In genomic region chr9:75832468-75832867, GRCm38 (mm10) we compare ENCODE assay signal across 18 mouse cellular contexts. TPM values are rescaled to one million over a fixed set of nuclear protein-coding genes. Genes with fewer than 3 reads are reported as not detected.
DNase-seq lines count a peak whose midpoint lies in the region; ATAC-seq and TF ChIP-seq lines count a peak whose summit lies in the region.
"Had no signal": no experiment of that assay in that cellular context is flagged by ENCODE, and none has a peak within 500 bp of the region (broad histone marks: within the 10 kb centered on the region; RNA-seq: fewer than 3 reads in every experiment).

No protein-coding gene starts in this region.

- H3K4me3 ChIP-seq in lung, adult 2 months (replicated peaks; ENCODE audit: extremely low read depth, low read depth, low read length) = no peak overlapping the region
- H3K4me3 ChIP-seq in kidney, embryonic 16.5 days (ENCODE audit: low read length) = no peak overlapping the region
- H3K4me3 ChIP-seq: forebrain, embryonic 13.5 days; heart, embryonic 13.5 days; intestine, embryonic 15.5 days; limb, embryonic 15.5 days had no signal

- intact Hi-C loops in left cerebral cortex, postnatal 10 days (cut with DNase I) = no loop called here

- no peak overlapping the region for H3K27ac ChIP-seq in kidney, embryonic 16.5 days (ENCODE audit: low read length)
- H3K27ac ChIP-seq: forebrain, embryonic 13.5 days; heart, embryonic 13.5 days; intestine, embryonic 15.5 days; limb, embryonic 15.5 days; macrophage had no signal

- no peak for TF ChIP-seq CTCF in lung, adult 2 months (IDR thresholded peaks at IDR 0.05; ENCODE audit: insufficient read depth, low read length)

- TF ChIP-seq POLR2A in lung, adult 2 months (IDR thresholded peaks at IDR 0.05; ENCODE audit: borderline replicate concordance, extremely low read depth, low read depth, low read length) = no peak

- no peak for ATAC-seq in kidney, embryonic 16.5 days (ENCODE audit: low FRiP score, low TSS enrichment)
- ATAC-seq: forebrain, embryonic 13.5 days; intestine, embryonic 15.5 days had no signal

- H3K4me1 ChIP-seq in lung, adult 2 months (ENCODE audit: control insufficient read depth, insufficient read depth, low read length) = no peaks in the 10 kb centered on the region
- H3K4me1 ChIP-seq in kidney, embryonic 16.5 days (ENCODE audit: insufficient read depth, low read length) = 0 out of 2 replicates have a peak, but pooled peaks cover 2% of the 10 kb centered on the region
- H3K4me1 ChIP-seq: forebrain, embryonic 13.5 days; intestine, embryonic 15.5 days; limb, embryonic 15.5 days had no signal

- 58% methylated on average over 9 of the region's 9 CpGs for WGBS in lung, adult 2 months
- WGBS in kidney, embryonic 16.5 days = 81% methylated on average over 9 of the region's 9 CpGs

- peak; percentile 17 to 51 for DNase-seq in lung, adult 18-20 months
- DNase-seq in lung, adult 2 months = no peak
- peak; percentile 40 for DNase-seq in fat pad, adult 2 months (ENCODE audit: extremely low read depth, low read depth, low spot score)
- DNase-seq in gonadal fat pad, adult 2 months (ENCODE audit: low read depth) = peak; percentile 30
- DNase-seq in lung, postnatal 14 days = peak; percentile 5
- DNase-seq in left cerebral cortex, postnatal 10 days (ENCODE audit: extremely low spot score in 1 of 2, low spot score in 2 of 2) = no peak
- DNase-seq in thymus, postnatal 14 days = no peak
- DNase-seq: cerebellum, postnatal 10 days; gastrocnemius, postnatal 36 days; heart, postnatal 36 days; right cerebral cortex, adult 18-20 months had no signal

- H3K9me3 ChIP-seq in kidney, embryonic 16.5 days (ENCODE audit: low read length) = no peaks in the 10 kb centered on the region
- H3K9me3 ChIP-seq: forebrain, embryonic 13.5 days; heart, embryonic 13.5 days; intestine, embryonic 15.5 days; limb, embryonic 15.5 days had no signal

- no peaks in the 10 kb centered on the region for H3K27me3 ChIP-seq in kidney, embryonic 16.5 days (ENCODE audit: insufficient read depth, low read length)
- H3K27me3 ChIP-seq: forebrain, embryonic 13.5 days; heart, embryonic 13.5 days; intestine, embryonic 15.5 days; limb, embryonic 15.5 days had no signal

- H3K36me3 ChIP-seq in kidney, embryonic 16.5 days (ENCODE audit: insufficient read depth, low read length) = no peaks in the 10 kb centered on the region
- H3K36me3 ChIP-seq: heart, embryonic 13.5 days; intestine, embryonic 15.5 days; limb, embryonic 15.5 days had no signal

- no peak overlapping the region for H3K9ac ChIP-seq in kidney, embryonic 16.5 days (replicated peaks; ENCODE audit: low read length)
- H3K9ac ChIP-seq: forebrain, embryonic 13.5 days; heart, embryonic 13.5 days; intestine, embryonic 15.5 days; limb, embryonic 15.5 days had no signal

- no peak overlapping the region for H3K4me2 ChIP-seq in kidney, embryonic 16.5 days (replicated peaks; ENCODE audit: low read depth, low read length)
- H3K4me2 ChIP-seq: forebrain, embryonic 13.5 days; heart, embryonic 13.5 days; intestine, embryonic 15.5 days; limb, embryonic 15.5 days had no signal

RNA-seq across cellular contexts. Expression of gene Bmp5, which starts 57.3 kb away (rescaled TPM):
- 7.3 and 13.3 TPM in 2 replicates for polyA plus RNA-seq in lung, adult 2 months (2012; rRNA removed)
- 0.32 and 0.48 TPM in 2 replicates for polyA plus RNA-seq in gonadal fat pad, adult 2 months (2012; rRNA removed)
- total RNA-seq in left cerebral cortex, postnatal 10 days (2021) = 1 to 10 TPM; 1.8 to 1.9 TPM
- 1.2 and 1.9 TPM in 2 replicates for polyA plus RNA-seq in kidney, embryonic 16.5 days (2015; fragmentation: Nextera tagmentation; extraction: Ambion mirVana)
- total RNA-seq: monocyte, adult 5-6 weeks had no signal
- polyA plus RNA-seq: macrophage had no signal

Comparison
In these comparisons a context has a peak if more than half of its experiments do, and no peak if none do; other contexts are left out.
1. DNase-seq: peak in lung, adult 18-20 months (2 of 2), fat pad, adult 2 months (single experiment), gonadal fat pad, adult 2 months (single experiment) and lung, postnatal 14 days (single experiment); none in lung, adult 2 months (single experiment), left cerebral cortex, postnatal 10 days (0 of 2) and thymus, postnatal 14 days (single experiment).